Mouse (Mus musculus): ENCODE data around the gene Tfam. TPM values are rescaled to one million over a fixed set of nuclear protein-coding genes. Genes with fewer than 3 reads are reported as not detected.

Gene Tfam
- polyA plus RNA-seq (2017; shearing (Covaris generic)) = 131 TPM

DNA sequence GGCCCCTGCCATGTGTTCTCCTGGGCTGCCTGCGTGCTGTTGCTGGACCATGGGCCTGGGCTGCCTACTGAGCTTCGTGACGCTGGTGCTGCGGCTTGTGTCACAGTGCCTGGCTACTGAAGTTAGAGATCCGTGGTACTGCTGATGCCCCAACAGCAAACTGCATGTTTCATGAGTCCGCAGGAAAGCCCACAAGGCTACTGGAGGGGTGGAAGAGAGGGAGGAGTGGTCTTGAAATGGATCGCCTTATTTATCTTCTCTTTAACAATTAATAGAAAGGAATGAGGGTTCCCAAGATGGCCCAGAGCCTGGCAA is at the start of gene Tfam:
Gene Tfam (minus strand): TSS at position 41 of the 315 bp plus-strand sequence.

GRCm38 (mm10) chr10:71285126-71285580 is 47.1 kb upstream of the Tfam start, which contains the start of gene Ube2d1:
Gene Ube2d1 (minus strand): TSS chr10:71285262.

Other genes starting within 250 kb of the Tfam start
- not detected for gene Bicc1, start 78.6 kb downstream of the Tfam start, polyA plus RNA-seq (2017; shearing (Covaris generic))
- gene Ube2d1, start 47.0 kb upstream of the Tfam start, polyA plus RNA-seq (2017; shearing (Covaris generic)) = 25.4 TPM
- gene Cisd1, start 106.7 kb upstream of the Tfam start, polyA plus RNA-seq (2017; shearing (Covaris generic)) = 43.0 TPM
- gene Ipmk, start 109.5 kb upstream of the Tfam start, polyA plus RNA-seq (2017; shearing (Covaris generic)) = 3.5 TPM